Mouse (Mus musculus) inflammation-experienced regulatory T-cells, adult 6 months (primary cell): ENCODE data around the gene Ptcd1. TPM values are rescaled to one million over a fixed set of nuclear protein-coding genes. Genes with fewer than 3 reads are reported as not detected.
"Not testable (repeated sequence)": the region's sequence is repeated elsewhere in the genome, so short reads cannot be mapped to it uniquely, and the experiment has no call there.

Source experiments
- ATAC-seq: one replicate; pipeline ENCODE4 v1.8.0; 2017
- polyA plus RNA-seq, 3 experiments: library from polyadenylated mRNA; unstranded; fragments of 100-300 nt; shearing (Covaris generic); gene quantifications; one replicate each; pipeline ENCODE4 v1.2.1; 2017

Gene Ptcd1
- polyA plus RNA-seq, 3 experiments from 2014 or later: 10.5 to 15.2 (median 13.2) TPM

- no peak for ATAC-seq
Observed at GRCm38 (mm10) chr5:145161361-145161760, 5.5 kb downstream of the Ptcd1 start.

- no peak for ATAC-seq
Observed at GRCm38 (mm10) chr5:145152690-145153089, 14.2 kb downstream of the Ptcd1 start.

GRCm38 (mm10) chr5:145149294-145149693, 17.6 kb downstream of the Ptcd1 start:
- ATAC-seq: no peak

- ATAC-seq: no peak
Observed at GRCm38 (mm10) chr5:145147748-145148147, 19.2 kb downstream of the Ptcd1 start.

- no peak for ATAC-seq
Observed at GRCm38 (mm10) chr5:145140611-145141010, 26.3 kb downstream of the Ptcd1 start.

- peak; percentile 88 for ATAC-seq
Observed at GRCm38 (mm10) chr5:145139571-145140519, 27.1 kb downstream of the Ptcd1 start, which contains the start of the genes Pdap1 and Bud31. Gene Pdap1 (minus strand): TSS chr5:145140238. Gene Bud31 (plus strand): TSS chr5:145140362.

- no peak for ATAC-seq
Observed at GRCm38 (mm10) chr5:145138836-145139235, 28.1 kb downstream of the Ptcd1 start.

GRCm38 (mm10) chr5:145133275-145133674, 33.6 kb downstream of the Ptcd1 start:
- ATAC-seq: not testable (repeated sequence)

- no peak for ATAC-seq
Observed at GRCm38 (mm10) chr5:145130995-145131394, 35.9 kb downstream of the Ptcd1 start.

- ATAC-seq: no peak
Observed at GRCm38 (mm10) chr5:145130191-145130590, 36.7 kb downstream of the Ptcd1 start.

- not testable (repeated sequence) for ATAC-seq
Observed at GRCm38 (mm10) chr5:145129773-145130172, 37.1 kb downstream of the Ptcd1 start.

GRCm38 (mm10) chr5:145129124-145129523, 37.8 kb downstream of the Ptcd1 start:
- ATAC-seq: no peak

- ATAC-seq: no peak
Observed at GRCm38 (mm10) chr5:145126580-145126979, 40.3 kb downstream of the Ptcd1 start.

GRCm38 (mm10) chr5:145123396-145123795, 43.5 kb downstream of the Ptcd1 start:
- no peak for ATAC-seq

GRCm38 (mm10) chr5:145120921-145121320, 46.0 kb downstream of the Ptcd1 start:
- ATAC-seq: no peak

- no peak for ATAC-seq
Observed at GRCm38 (mm10) chr5:145119385-145119784, 47.5 kb downstream of the Ptcd1 start.

- no peak for ATAC-seq
Observed at GRCm38 (mm10) chr5:145118461-145118860, 48.4 kb downstream of the Ptcd1 start.

- ATAC-seq: no peak
Observed at GRCm38 (mm10) chr5:145118005-145118404, 48.9 kb downstream of the Ptcd1 start.

GRCm38 (mm10) chr5:145116916-145117315, 50.0 kb downstream of the Ptcd1 start:
- no peak for ATAC-seq

- peak; percentile 85 for ATAC-seq
Observed at GRCm38 (mm10) chr5:145116316-145116715, 50.6 kb downstream of the Ptcd1 start.

GRCm38 (mm10) chr5:145115736-145116135, 51.2 kb downstream of the Ptcd1 start:
- ATAC-seq: no peak

GRCm38 (mm10) chr5:145114606-145115473, 52.1 kb downstream of the Ptcd1 start:
- ATAC-seq: peak; percentile 31

GRCm38 (mm10) chr5:145114071-145114605, 52.8 kb downstream of the Ptcd1 start, which contains the start of gene Arpc1b:
Gene Arpc1b (plus strand): TSS chr5:145114215.
- peak; percentile 18 for ATAC-seq
